Mouse (Mus musculus) heart, postnatal 36 days (tissue): ENCODE measurements around the gene Cacna1h. TPM values are rescaled to one million over a fixed set of nuclear protein-coding genes. Genes with fewer than 3 reads are reported as not detected.

Experiments used
- DNase-seq, 2 experiments: peaks; one replicate each; pipeline ENCODE4 v3.0.0; 2021 to 2022
- intact Hi-C: fragments of 180-260 bp; cut with DNase I; formaldehyde crosslinking; loops from one replicate; pipeline ENCODE4 v1.15.1; 2025
- total RNA-seq, 2 experiments: library from RNA; stranded (reverse); gene quantifications; 2 replicates each; pipeline ENCODE4 v1.2.3; 2021

The Cacna1h gene
- total RNA-seq, 2 experiments from 2014 or later, result 5.4 to 6.5 TPM

GRCm38 (mm10) chr17:25410180-25410579 lies 23.4 kb downstream of the Cacna1h start:
- intact Hi-C loops, result no loop called here

GRCm38 (mm10) chr17:25409621-25410020 lies 24.0 kb downstream of the Cacna1h start:
- no peak for DNase-seq
- intact Hi-C loops, result loop anchor here (2.0 kb wide), 1 partner anchor 23 kb away; the partner anchor contains the start of gene Cacna1h

More at GRCm38 (mm10) chr17:25410180-25410579, 23.4 kb downstream of the Cacna1h start:
- DNase-seq, result no peak

- intact Hi-C loops, result loop anchor here (2.0 kb wide), 1 partner anchor 24 kb away; the partner anchor contains the start of gene Cacna1h
- no peak for DNase-seq
Observed at GRCm38 (mm10) chr17:25408302-25408999, 25.1 kb downstream of the Cacna1h start.

- intact Hi-C loops, result no loop called here
- no peak for DNase-seq
Observed at GRCm38 (mm10) chr17:25407352-25407751, 26.2 kb downstream of the Cacna1h start.

GRCm38 (mm10) chr17:25406011-25406441 lies 27.6 kb downstream of the Cacna1h start:
- intact Hi-C loops, result no loop called here
- DNase-seq, result peak in 1 of 2 experiments; percentile 14

- intact Hi-C loops, result no loop called here
- DNase-seq, result peak in 1 of 2 experiments; percentile 14
Observed at GRCm38 (mm10) chr17:25405224-25405895, 28.2 kb downstream of the Cacna1h start.

- intact Hi-C loops, result no loop called here
- no peak for DNase-seq
Observed at GRCm38 (mm10) chr17:25404190-25404589, 29.4 kb downstream of the Cacna1h start.

- no peak for DNase-seq
- intact Hi-C loops, result no loop called here
Observed at GRCm38 (mm10) chr17:25402224-25402623, 31.4 kb downstream of the Cacna1h start.

- no peak for DNase-seq
- intact Hi-C loops, result no loop called here
Observed at GRCm38 (mm10) chr17:25401491-25401890, 32.1 kb downstream of the Cacna1h start.

- intact Hi-C loops, result no loop called here
- peak; percentile 39 to 51 for DNase-seq
Observed at GRCm38 (mm10) chr17:25400443-25400842, 33.1 kb downstream of the Cacna1h start.

- intact Hi-C loops, result loop anchor here (1.0 kb wide), 1 partner anchor 72 kb away; no protein-coding TSS in a partner anchor
- DNase-seq, result no peak
Observed at GRCm38 (mm10) chr17:25398520-25398838, 35.1 kb downstream of the Cacna1h start.

- intact Hi-C loops, result loop anchor here (1.0 to 2.0 kb wide), 2 partner anchors 72 to 301 kb away; no protein-coding TSS in a partner anchor
- peak; percentile 75 to 79 for DNase-seq
Observed at GRCm38 (mm10) chr17:25397804-25398519, 35.6 kb downstream of the Cacna1h start.

- intact Hi-C loops, result no loop called here
Observed at GRCm38 (mm10) chr17:25394526-25394925, 39.1 kb downstream of the Cacna1h start.

GRCm38 (mm10) chr17:25374011-25374410 lies 59.6 kb downstream of the Cacna1h start:
- intact Hi-C loops, result no loop called here
- DNase-seq, result no peak

More at GRCm38 (mm10) chr17:25394526-25394925, 39.1 kb downstream of the Cacna1h start:
- no peak for DNase-seq

GRCm38 (mm10) chr17:25372491-25372890 lies 61.1 kb downstream of the Cacna1h start:
- no peak for DNase-seq
- intact Hi-C loops, result no loop called here

GRCm38 (mm10) chr17:25368973-25369372 lies 64.6 kb downstream of the Cacna1h start, which contains the start of gene Tpsg1:
Gene Tpsg1 (plus strand): TSS chr17:25369273.
- intact Hi-C loops, result loop anchor here (10.0 kb wide), 1 partner anchor 424 kb away; no protein-coding TSS in a partner anchor
- no peak for DNase-seq

GRCm38 (mm10) chr17:25366005-25366404 lies 67.6 kb downstream of the Cacna1h start, which contains the start of gene Tpsb2:
Gene Tpsb2 (plus strand): TSS chr17:25366305.
- intact Hi-C loops, result loop anchor here (10.0 kb wide), 1 partner anchor 421 kb away; no protein-coding TSS in a partner anchor

GRCm38 (mm10) chr17:25363726-25364125 lies 69.9 kb downstream of the Cacna1h start:
- DNase-seq, result peak in 1 of 2 experiments; percentile 35

More at GRCm38 (mm10) chr17:25366005-25366404, 67.6 kb downstream of the Cacna1h start, which contains the start of gene Tpsb2:
- no peak for DNase-seq

GRCm38 (mm10) chr17:25361291-25361690 lies 72.3 kb downstream of the Cacna1h start:
- no peak for DNase-seq
- intact Hi-C loops, result loop anchor here (10.0 kb wide), 1 partner anchor 416 kb away; no protein-coding TSS in a partner anchor

More at GRCm38 (mm10) chr17:25363726-25364125, 69.9 kb downstream of the Cacna1h start:
- intact Hi-C loops, result loop anchor here (10.0 kb wide), 1 partner anchor 419 kb away; no protein-coding TSS in a partner anchor

- no peak for DNase-seq
- intact Hi-C loops, result no loop called here
Observed at GRCm38 (mm10) chr17:25345462-25345861, 88.1 kb downstream of the Cacna1h start, which contains the start of gene Tpsab1. Gene Tpsab1 (minus strand): TSS chr17:25345562.
